Mouse (Mus musculus) erythroblast, embryonic 14.5 days (primary cell): ENCODE measurements around the gene Alppl2.

ENCODE experiments used
- GATA1 ChIP-seq: IDR thresholded peaks from 2 replicates; pipeline ENCODE4 v1.6.1; 2012; ENCODE audit warnings: low read length, inconsistent platforms, mixed read lengths
- TAL1 ChIP-seq: IDR thresholded peaks from 3 replicates; pipeline ENCODE4 v1.6.1; 2012; ENCODE audit warnings: low read length, inconsistent platforms, mixed read lengths

GRCm38 (mm10) chr1:87095642-87096041 is 5.9 kb upstream of the Alppl2 start:
- TF ChIP-seq GATA1 = no peak
- TF ChIP-seq TAL1 = no peak
